Mouse (Mus musculus): ENCODE results near the gene Adora3.

DNA sequence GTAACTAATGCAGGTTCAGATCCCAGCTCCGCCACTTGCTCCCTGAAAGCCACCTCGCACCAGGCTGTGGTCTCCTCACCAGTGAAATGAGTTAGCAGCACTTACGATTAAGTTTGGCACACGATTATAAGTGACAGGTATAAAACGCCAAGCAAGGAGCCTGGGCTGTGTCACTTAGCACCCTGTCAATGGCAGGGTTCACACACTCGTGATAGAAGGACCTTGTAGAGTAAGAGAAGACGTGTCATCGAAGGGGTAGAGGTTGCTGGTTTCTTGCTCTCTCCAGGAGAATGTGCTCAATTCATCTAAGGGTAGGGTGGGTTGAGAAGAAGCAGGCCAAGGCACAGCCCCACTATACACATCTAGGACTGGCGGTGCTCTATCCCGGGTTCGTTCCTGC is 28.2 kb downstream of the Adora3 start:
- TF ChIP-seq POLR2A (IDR thresholded peaks at IDR 0.05; ENCODE audit: borderline replicate concordance, insufficient read depth, low read length) (no peak), CTCF (IDR thresholded peaks at IDR 0.05; ENCODE audit: borderline replicate concordance, insufficient read depth, low read depth, low read length) (no peak)
